Mouse (Mus musculus): ENCODE data around the gene Olfr498. TPM values are rescaled to one million over a fixed set of nuclear protein-coding genes. Genes with fewer than 3 reads are reported as not detected.

Gene Olfr498
- polyA plus RNA-seq (2012; rRNA removed) = not detected in 2 replicates

GRCm38 (mm10) chr7:108465026-108465425 is at the start of gene Olfr498:
TSS of gene Olfr498 (plus strand) at chr7:108465326.

GRCm38 (mm10) chr7:108420121-108420520 is 45.0 kb upstream of the Olfr498 start, which contains the start of gene Olfr497:
TSS of gene Olfr497 (plus strand) at chr7:108420421.

Other genes with a start within 250 kb of the Olfr498 start
- not detected in 2 replicates for gene Olfr488, start 207.0 kb upstream of the Olfr498 start, polyA plus RNA-seq (2012; rRNA removed)
- not detected in 2 replicates for gene Olfr490, start 176.4 kb upstream of the Olfr498 start, polyA plus RNA-seq (2012; rRNA removed)
- gene Olfr491, start 151.9 kb upstream of the Olfr498 start, polyA plus RNA-seq (2012; rRNA removed) = not detected in 2 replicates
- gene Olfr492, start 141.7 kb upstream of the Olfr498 start, polyA plus RNA-seq (2012; rRNA removed) = not detected in 2 replicates
- not detected in 2 replicates for gene Olfr493, start 118.3 kb upstream of the Olfr498 start, polyA plus RNA-seq (2012; rRNA removed)
- gene Olfr494, start 100.0 kb upstream of the Olfr498 start, polyA plus RNA-seq (2012; rRNA removed) = not detected in 2 replicates
- gene Olfr495, start 72.2 kb upstream of the Olfr498 start, polyA plus RNA-seq (2012; rRNA removed) = not detected in 2 replicates
- not detected in 2 replicates for gene Olfr497, start 44.9 kb upstream of the Olfr498 start, polyA plus RNA-seq (2012; rRNA removed)
- not detected in 2 replicates for gene Olfr502, start 59.7 kb downstream of the Olfr498 start, polyA plus RNA-seq (2012; rRNA removed)
- gene Olfr503, start 79.2 kb downstream of the Olfr498 start, polyA plus RNA-seq (2012; rRNA removed) = not detected in 2 replicates
- gene Olfr504, start 100.5 kb downstream of the Olfr498 start, polyA plus RNA-seq (2012; rRNA removed) = not detected in 2 replicates
- gene Olfr506, start 145.5 kb downstream of the Olfr498 start, polyA plus RNA-seq (2012; rRNA removed) = not detected in 2 replicates
- not detected in 2 replicates for gene Olfr507, start 156.5 kb downstream of the Olfr498 start, polyA plus RNA-seq (2012; rRNA removed)
- gene Olfr508, start 164.7 kb downstream of the Olfr498 start, polyA plus RNA-seq (2012; rRNA removed) = not detected in 2 replicates
- gene Olfr509, start 186.6 kb downstream of the Olfr498 start, polyA plus RNA-seq (2012; rRNA removed) = 0.03 TPM in 1 of 2 replicates, not detected in the other
- gene Olfr510, start 201.1 kb downstream of the Olfr498 start, polyA plus RNA-seq (2012; rRNA removed) = not detected in 2 replicates
- not detected in 2 replicates for gene Olfr512, start 248.0 kb downstream of the Olfr498 start, polyA plus RNA-seq (2012; rRNA removed)